Mouse (Mus musculus) heart, postnatal 0 days (tissue): ENCODE results near the gene Ttc28. TPM values are rescaled to one million over a fixed set of nuclear protein-coding genes. Genes with fewer than 3 reads are reported as not detected.

ENCODE experiments used
- ATAC-seq: fragments of 200-750 bp; cut with Nextera tagmentation; 2 replicates; pipeline ENCODE4 v1.8.0; 2017; ENCODE audit warnings: low read depth, moderate number of reproducible peaks, moderate library complexity; ENCODE audit not compliant: insufficient read depth
- DNase-seq: peaks from one replicate; pipeline ENCODE4 v3.0.0-alpha.2; 2016; ENCODE audit warnings: low spot score
- H3K27ac ChIP-seq: fragments of 300-500 bp; sonication (generic); 2 replicates; pipeline ENCODE4 v1.5.1; 2014; ENCODE audit warnings: low read depth, mild to moderate bottlenecking
- H3K27me3 ChIP-seq: fragments of 300-500 bp; sonication (generic); 2 replicates; pipeline ENCODE4 v1.6.1; 2014; ENCODE audit warnings: low read length, mixed read lengths; ENCODE audit not compliant: control insufficient read depth, insufficient read depth
- H3K36me3 ChIP-seq: fragments of 300-500 bp; sonication (generic); replicated peaks from 2 replicates; pipeline ENCODE4 v1.6.1; 2014; ENCODE audit warnings: low read length, mixed read lengths; ENCODE audit not compliant: control insufficient read depth, insufficient read depth
- H3K4me1 ChIP-seq: fragments of 300-500 bp; sonication (generic); 2 replicates; pipeline ENCODE4 v1.6.1; 2014; ENCODE audit warnings: antibody characterized with exemption; ENCODE audit not compliant: control insufficient read depth, insufficient read depth
- H3K4me2 ChIP-seq: fragments of 300-500 bp; sonication (generic); 2 replicates; pipeline ENCODE4 v1.6.1; 2014; ENCODE audit warnings: low read depth, mild to moderate bottlenecking, low read length, moderate library complexity
- H3K4me3 ChIP-seq: fragments of 300-500 bp; sonication (generic); 2 replicates; pipeline ENCODE4 v1.5.1; 2014; ENCODE audit warnings: low read depth, low read length
- H3K9ac ChIP-seq: fragments of 300-500 bp; sonication (generic); replicated peaks from 2 replicates; pipeline ENCODE4 v1.6.1; 2014; ENCODE audit warnings: low read depth, low read length, mixed read lengths
- H3K9me3 ChIP-seq: fragments of 300-500 bp; sonication (generic); replicated peaks from 2 replicates; pipeline ENCODE4 v1.6.1; 2016; ENCODE audit warnings: low read length; ENCODE audit not compliant: control insufficient read depth
- CTCF ChIP-seq: IDR thresholded peaks from 2 replicates; pipeline ENCODE4 v1.5.1; 2016; ENCODE audit warnings: antibody characterized with exemption, control low read depth, low read depth
- EP300 ChIP-seq: IDR thresholded peaks from 2 replicates; pipeline ENCODE4 v1.6.1; 2016; ENCODE audit warnings: antibody characterized with exemption, low read depth
- WGBS: fragments of 180-500 bp; shearing (Covaris S2); extraction: QIAGEN DNeasy Blood & Tissue Kit; methylation state at CpG from one replicate; pipeline ENCODE4 v1.1.7; 2014; 5-methylcytosine and 5-hydroxymethylcytosine counted together
- polyA plus RNA-seq: library from polyadenylated mRNA; unstranded; fragments of >200 nt; fragmentation: Nextera tagmentation; extraction: Ambion mirVana; gene quantifications from 2 replicates; pipeline ENCODE4 v1.2.1, GENCODE M21; 2015
- total RNA-seq: library from RNA; depleted of rRNA; stranded (reverse); fragments of >200 nt; gene quantifications from 2 replicates; pipeline ENCODE4 v1.2.3, GENCODE M21; 2014; ENCODE audit warnings: low replicate concordance

Ttc28 gene
- total and polyA plus RNA-seq, 2 experiments from 2014 or later, result 4.6 to 14.2 TPM

DNA sequence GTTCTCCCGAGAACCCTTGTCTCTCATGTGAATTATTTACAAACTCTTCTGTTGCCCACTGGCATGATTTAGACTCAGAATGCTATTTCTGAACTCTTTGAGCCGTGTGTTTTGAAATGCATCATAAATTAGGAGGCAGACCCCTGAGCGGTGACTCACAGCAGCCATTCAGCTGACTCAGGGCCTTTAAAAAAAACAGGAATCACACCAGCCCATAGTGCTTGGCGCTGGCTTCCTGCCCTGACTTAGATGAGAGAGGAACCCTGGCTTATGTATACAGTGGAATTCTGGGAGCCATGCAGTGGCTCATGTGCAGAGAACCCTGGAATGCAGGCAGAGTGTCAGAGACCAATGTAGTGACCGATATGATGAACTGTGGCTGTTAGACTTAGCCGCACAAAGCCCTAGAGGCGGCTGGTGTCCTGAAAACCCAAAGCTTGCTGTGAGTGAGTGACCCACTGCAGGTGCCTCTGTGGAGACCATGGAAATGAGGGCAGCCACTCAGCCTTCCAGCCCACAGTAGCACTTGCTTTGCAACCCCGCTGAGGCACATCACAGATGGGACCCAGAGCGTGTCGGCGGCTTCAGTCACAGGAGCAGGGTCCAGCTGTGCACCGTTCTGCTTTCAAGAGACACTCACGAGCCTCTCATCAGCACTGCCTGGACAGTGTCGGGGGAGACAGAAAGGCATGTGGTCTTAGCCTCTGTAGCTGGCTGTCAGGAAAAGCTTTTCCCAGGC lies 348.9 kb downstream of the Ttc28 start:
- peak; percentile 69 for DNase-seq
- H3K27me3 ChIP-seq, result no peaks in the 10 kb centered on the region
- ATAC-seq, result peak; percentile 77
- peak overlapping the region; percentile 77 for H3K27ac ChIP-seq
- H3K9me3 ChIP-seq, result no peaks in the 10 kb centered on the region
- H3K36me3 ChIP-seq, result peaks cover 14% of the 10 kb centered on the region
- TF ChIP-seq EP300, result no peak
- no peak for TF ChIP-seq CTCF
- no peak overlapping the region; the same call in 1 of the 2 replicates for H3K9ac ChIP-seq
- 10% methylated on average over 14 of the region's 14 CpGs for WGBS
- H3K4me2 ChIP-seq, result peak overlapping the region; percentile 7; the same call in 1 of the 2 replicates
- no peak overlapping the region for H3K4me3 ChIP-seq
- peaks cover 27% of the 10 kb centered on the region for H3K4me1 ChIP-seq

GRCm38 (mm10) chr5:111229041-111229394 lies 349.4 kb downstream of the Ttc28 start:
- Histone ChIP-seq H3K27ac (peak overlapping the region; percentile 77), H3K4me3 (no peak overlapping the region), H3K4me1 (peaks cover 27% of the 10 kb centered on the region), H3K4me2 (no peak overlapping the region), H3K36me3 (peaks cover 8% of the 10 kb centered on the region; the same call in 1 of the 2 replicates), H3K27me3 (no peaks in the 10 kb centered on the region), H3K9me3 (no peaks in the 10 kb centered on the region), H3K9ac (no peak overlapping the region)
- TF ChIP-seq EP300, result no peak
- no peak for TF ChIP-seq CTCF
- DNase-seq (no peak), ATAC-seq (no peak)
- 41% methylated on average over 12 of the region's 12 CpGs for WGBS

- no peak overlapping the region for H3K9ac ChIP-seq
- H3K36me3 ChIP-seq, result 0 out of 2 replicates have a peak, but pooled peaks cover 3% of the 10 kb centered on the region
- DNase-seq (no peak), ATAC-seq (no peak)
- H3K27ac ChIP-seq, result peak overlapping the region; percentile 11; the same call in 1 of the 2 replicates
- TF ChIP-seq EP300, result no peak
- no peak for TF ChIP-seq CTCF
- H3K4me3 ChIP-seq, result no peak overlapping the region
- no peaks in the 10 kb centered on the region for H3K9me3 ChIP-seq
- no peak overlapping the region for H3K4me2 ChIP-seq
- 65% methylated on average over 3 of the region's 3 CpGs for WGBS
- H3K4me1 ChIP-seq, result peaks cover 27% of the 10 kb centered on the region
- H3K27me3 ChIP-seq, result no peaks in the 10 kb centered on the region
These were observed 350.1 kb downstream of the Ttc28 start for GRCm38 (mm10) chr5:111229671-111230070.

DNA sequence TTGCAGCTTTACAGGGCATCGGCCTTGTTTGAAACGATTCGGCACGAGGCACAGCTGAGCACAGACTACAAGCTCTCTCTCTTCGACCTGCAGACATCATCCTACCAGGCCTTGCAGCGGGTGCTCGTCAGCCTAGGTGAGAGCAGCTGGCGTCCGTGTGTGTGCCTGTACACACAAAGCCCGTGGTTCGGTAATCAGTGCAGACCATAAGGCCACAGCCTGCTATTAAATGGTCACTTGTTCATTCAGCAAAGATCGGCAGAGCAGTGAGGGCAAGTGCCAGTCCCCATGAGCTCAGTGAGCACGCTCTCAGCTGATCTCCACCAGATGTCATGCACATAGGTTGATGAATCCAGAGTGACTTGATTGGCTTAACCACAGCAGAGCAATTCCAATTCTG lies 351.4 kb downstream of the Ttc28 start:
- H3K4me1 ChIP-seq, result peaks cover 23% of the 10 kb centered on the region
- no peak overlapping the region for H3K27ac ChIP-seq
- TF ChIP-seq CTCF (no peak), EP300 (no peak)
- no peak overlapping the region for H3K9ac ChIP-seq
- ATAC-seq, result no peak
- 86% methylated on average over 13 of the region's 13 CpGs for WGBS
- H3K27me3 ChIP-seq, result no peaks in the 10 kb centered on the region
- DNase-seq, result no peak
- H3K9me3 ChIP-seq, result no peaks in the 10 kb centered on the region
- no peak overlapping the region for H3K4me2 ChIP-seq
- no peak overlapping the region for H3K4me3 ChIP-seq
- H3K36me3 ChIP-seq, result 0 out of 2 replicates have a peak, but pooled peaks cover 3% of the 10 kb centered on the region

DNA sequence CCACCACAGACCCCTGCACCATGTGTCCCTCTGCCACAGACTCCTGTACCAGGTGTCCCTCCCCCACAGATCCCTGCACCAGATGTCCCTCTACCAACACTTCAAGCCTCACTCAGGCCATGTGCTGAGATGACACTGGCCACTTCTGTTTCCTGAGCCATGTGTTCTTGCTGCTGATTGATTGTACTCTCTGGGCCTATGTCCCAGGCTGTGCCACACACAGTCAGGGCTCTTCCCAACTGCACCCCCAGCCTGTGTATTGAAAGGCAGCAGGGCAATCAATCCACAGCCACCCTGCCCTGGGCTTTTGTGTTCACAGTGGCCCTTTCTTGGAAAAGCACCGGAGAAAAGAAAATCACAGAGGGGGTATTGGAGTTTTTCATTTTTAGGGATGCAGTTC lies 352.2 kb downstream of the Ttc28 start:
- H3K4me2 ChIP-seq, result no peak overlapping the region
- 0 out of 2 replicates have a peak, but pooled peaks cover 3% of the 10 kb centered on the region for H3K36me3 ChIP-seq
- H3K9ac ChIP-seq, result no peak overlapping the region
- no peak for TF ChIP-seq EP300
- no peak for TF ChIP-seq CTCF
- DNase-seq (no peak), ATAC-seq (no peak)
- H3K27me3 ChIP-seq, result no peaks in the 10 kb centered on the region
- 95% methylated on average over 1 of the region's 1 CpGs for WGBS
- H3K27ac ChIP-seq, result no peak overlapping the region
- H3K4me1 ChIP-seq, result peaks cover 23% of the 10 kb centered on the region
- H3K4me3 ChIP-seq, result no peak overlapping the region
- H3K9me3 ChIP-seq, result no peaks in the 10 kb centered on the region
